Mouse (Mus musculus) liver, embryonic 18 days (tissue): ENCODE measurements around the gene Hes3. TPM values are rescaled to one million over a fixed set of nuclear protein-coding genes. Genes with fewer than 3 reads are reported as not detected.

Source experiments
- polyA plus RNA-seq: library from polyadenylated mRNA; depleted of rRNA; stranded (reverse); fragments of >200 nt; gene quantifications from 2 replicates; pipeline ENCODE4 v1.2.3, GENCODE M21; 2012; rRNA removed

The Hes3 gene
- polyA plus RNA-seq, result not detected in 2 replicates

DNA sequence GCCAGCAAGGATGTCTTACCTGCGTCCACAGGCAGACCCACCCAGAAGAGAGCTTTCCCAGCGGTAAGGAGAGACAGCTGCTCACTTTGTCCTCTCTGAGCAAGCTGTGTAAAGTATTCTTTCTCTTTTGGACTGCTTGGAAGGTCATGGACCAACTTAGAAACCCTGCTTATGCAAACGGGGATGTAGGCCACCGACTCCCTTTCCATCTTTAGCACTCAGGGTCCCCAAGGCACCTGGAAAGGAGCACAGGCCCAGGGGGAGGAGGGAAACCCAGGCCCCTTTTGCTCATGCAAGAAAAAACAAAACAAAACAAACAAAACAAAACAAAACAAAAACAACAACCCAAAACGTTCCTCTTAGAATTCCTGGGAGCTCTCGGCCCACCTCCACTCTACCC, at the start of gene Hes3:
Gene Hes3 (minus strand): TSS at position 101 of the 400 bp plus-strand sequence.

DNA sequence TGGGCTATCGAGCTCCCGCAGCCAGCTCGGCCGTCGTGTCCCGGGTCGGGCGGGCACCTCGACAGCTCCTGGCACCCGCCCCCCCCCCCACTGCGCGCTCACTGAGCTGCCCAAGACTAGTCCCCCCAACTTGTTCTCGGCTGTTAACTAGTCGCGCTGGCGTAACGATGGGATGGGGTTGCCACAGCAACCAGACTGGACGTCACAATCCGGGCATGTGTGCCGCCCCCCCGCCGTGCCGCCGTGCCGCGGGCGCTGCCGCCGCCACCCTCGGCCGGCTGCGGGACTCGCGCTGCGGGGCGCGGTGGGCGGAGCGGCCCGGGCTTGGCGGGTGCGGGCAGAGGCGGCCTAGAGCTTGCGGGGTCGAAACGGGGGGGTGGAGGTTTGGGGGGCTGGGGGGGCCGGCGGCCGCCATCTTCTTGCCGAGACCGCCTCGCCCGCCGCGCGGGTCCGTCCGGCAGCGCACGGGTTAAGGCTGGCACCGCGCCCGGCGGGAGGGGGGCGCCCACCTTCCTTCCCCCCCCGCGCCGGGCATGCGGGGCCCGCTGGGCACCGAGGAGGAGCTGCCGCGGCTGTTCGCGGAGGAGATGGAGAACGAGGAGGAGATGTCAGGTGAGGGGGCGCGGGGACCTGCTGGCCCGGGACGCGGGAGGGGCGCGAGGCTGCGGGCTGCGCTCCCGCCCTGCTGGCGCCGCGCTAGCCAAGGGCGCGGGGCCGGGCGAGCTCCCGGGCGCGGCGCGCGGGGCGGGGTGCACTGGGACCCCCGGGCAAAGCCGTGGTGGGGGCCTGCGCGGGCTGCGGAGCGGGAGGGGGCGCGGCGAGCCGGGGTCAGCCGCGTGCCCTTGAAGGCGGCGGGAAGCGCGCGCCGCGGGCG, 47.2 kb upstream of the Hes3 start, which contains the start of gene Chd5:
Gene Chd5 (plus strand): TSS at position 233 of the 874 bp plus-strand sequence.

DNA sequence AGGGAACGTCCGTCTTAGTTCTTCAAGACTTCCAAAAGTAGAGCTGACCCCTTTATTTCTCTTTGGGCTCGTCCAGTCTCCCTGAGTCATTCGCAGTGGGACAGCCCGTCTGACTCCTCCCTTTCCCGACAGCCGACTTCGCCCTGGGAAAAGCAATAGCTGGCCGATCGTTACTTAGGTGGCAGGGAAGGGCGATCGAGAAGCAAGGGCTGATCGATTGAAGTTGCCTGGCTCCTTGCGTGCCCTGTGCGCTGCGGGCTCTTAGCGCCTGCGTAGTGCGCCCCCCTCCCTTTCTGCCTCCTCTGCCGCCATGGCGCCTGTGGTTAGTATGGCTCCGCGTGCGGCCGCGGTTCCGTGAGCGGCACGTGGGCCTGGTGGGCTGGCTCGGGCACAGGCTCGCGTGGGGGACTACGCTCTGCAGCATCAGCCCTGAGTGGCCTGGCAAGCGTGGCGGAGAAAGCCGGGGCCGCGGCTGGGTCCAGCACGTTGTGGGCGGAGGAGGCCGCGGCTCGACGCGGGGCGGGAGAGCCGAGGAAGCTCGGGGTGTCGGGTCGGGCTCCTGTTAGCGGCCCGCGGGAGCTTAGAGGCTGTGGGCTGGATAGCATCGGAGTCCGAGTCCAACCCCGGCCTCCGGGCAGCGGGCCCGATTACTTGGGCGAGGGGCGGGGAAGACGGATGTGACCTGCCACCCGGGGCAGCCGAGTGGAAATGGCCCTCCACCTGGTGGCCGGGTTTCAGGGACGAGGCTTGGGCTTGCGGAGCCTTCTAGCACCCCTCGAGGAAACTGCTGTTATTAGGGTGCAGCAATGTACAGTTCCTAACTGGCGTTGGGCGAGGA, 34.3 kb upstream of the Hes3 start, which contains the start of gene Rpl22:
Gene Rpl22 (plus strand): TSS at position 169 of the 838 bp plus-strand sequence.

DNA sequence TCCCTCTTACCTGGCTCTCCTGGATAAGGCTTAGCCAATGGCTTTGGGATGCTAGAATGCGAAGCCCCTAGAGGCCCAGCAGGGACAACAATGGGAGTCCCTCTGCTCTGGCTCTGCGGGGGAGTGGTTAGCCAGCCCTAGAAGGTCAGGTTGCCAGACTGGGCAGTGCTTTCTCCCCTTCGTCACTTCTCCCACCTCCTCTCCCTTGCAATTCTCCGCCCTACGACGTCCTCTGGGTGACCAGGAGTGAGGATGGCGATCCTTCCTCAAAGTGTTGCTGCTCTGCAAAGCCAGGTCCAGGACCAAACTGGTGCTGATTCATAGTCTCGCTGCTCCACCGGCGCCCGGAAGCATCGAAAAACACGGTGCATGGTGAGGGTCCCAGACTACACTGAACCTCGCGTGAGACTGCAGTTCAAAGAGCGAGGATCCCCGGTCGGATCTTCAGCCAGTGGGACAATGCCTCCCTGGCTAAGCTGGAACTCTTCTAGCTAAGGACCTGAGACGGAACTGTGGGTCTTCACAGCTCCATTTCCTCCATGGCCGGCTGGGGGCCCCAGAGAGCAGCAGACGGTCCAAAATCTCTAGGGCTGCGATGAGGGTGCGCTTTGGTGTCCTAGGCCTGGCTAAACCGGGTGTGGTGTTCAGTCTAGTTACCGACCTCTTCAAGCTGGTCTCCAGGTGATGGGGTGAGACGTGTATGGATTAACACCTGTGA, 27.2 kb upstream of the Hes3 start, which contains the start of gene Rnf207:
Gene Rnf207 (minus strand): TSS at position 477 of the 718 bp plus-strand sequence.

DNA sequence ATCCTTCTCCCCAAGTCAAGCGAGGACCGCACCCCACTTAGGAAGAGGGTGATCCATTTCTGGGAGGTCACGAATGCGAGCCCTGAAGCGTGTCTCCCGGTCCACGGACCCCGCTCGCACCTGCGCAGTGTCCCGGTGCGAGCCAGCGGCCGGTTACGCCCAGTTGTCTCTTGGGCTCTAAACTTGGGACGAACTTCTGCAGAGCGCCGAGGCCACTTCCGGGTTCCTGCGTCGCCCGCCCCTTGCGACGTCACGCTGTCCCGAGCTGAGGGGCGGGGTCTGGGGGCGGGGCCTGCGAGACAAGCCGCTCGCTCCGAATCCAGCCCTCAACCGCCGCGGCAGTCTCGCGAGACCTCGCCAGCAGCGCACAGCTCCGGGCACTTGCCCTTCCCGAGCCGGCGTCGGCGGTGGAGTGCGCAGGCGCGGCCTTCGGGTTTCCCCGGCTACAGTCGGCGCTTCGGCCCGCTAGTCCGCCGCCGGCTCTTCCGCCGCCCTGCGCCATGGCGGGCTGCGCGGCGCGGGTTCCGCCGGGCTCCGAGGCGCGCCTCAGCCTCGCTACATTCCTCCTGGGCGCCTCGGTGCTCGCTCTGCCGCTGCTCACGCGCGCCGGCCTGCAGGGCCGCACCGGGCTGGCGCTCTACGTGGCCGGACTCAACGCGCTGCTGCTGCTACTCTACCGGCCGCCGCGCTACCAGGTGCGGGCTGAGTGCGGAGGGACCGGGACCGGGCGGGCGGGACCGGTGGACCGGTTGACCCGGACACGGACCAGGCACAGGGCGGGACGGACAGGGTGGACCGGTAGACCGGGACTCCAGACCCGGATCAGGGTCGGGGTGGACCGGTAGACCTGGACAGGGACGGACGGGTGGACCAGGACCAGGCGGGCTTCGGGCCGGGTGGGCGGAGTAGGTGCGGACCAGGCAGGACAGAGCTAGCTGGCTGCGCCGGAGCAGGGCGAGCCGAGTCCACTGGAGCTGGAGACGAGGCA, 5.7 kb upstream of the Hes3 start, which contains the start of gene Icmt:
Gene Icmt (plus strand): TSS at position 354 of the 988 bp plus-strand sequence.

DNA sequence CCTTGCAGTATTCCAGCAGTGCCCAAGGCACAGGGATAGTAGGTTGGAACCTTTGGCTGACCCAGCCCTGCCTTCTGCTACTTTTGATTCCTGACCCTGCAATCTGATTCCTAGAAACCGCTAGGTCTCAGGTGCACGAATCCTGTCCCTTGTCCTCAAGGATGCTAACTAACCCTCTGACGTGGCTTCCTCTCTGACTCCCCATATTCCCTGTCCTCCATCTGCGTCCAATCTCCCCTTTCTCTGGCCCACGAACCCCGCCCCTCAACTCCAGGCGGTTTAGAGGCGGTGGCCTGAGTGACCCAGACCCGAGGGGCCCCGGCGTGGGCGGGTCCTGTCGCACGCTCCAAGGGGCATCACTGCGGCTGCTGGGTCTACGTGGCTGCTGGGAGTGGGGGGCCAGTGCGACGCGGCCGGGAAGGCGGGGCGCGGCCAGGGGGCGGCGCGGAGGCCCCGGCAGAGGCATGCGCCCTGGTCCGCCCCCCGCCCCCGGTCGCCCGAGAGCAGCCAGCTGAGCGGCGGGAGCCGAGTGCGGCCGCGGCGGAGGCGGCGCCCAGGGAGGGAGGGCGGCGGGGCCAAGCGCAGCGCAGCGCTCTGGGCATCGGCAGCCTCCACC, 17.7 kb downstream of the Hes3 start, which contains the start of gene Gpr153:
Gene Gpr153 (plus strand): TSS at position 612 of the 616 bp plus-strand sequence.

Other genes with a start within 250 kb of the Hes3 start
- 2.6 TPM in 2 replicates for gene Plekhg5, start 219.2 kb downstream of the Hes3 start, polyA plus RNA-seq
- gene Tnfrsf25, start 175.7 kb downstream of the Hes3 start, polyA plus RNA-seq, result 0.39 and 0.46 TPM in 2 replicates
- 1.3 and 1.6 TPM in 2 replicates for gene Espn, start 139.3 kb downstream of the Hes3 start, polyA plus RNA-seq
- gene Hes2, start 132.8 kb downstream of the Hes3 start, polyA plus RNA-seq, result not detected in 2 replicates
- 9.0 and 9.1 TPM in 2 replicates for gene Acot7, start 113.5 kb downstream of the Hes3 start, polyA plus RNA-seq
- gene Gpr153, start 17.4 kb downstream of the Hes3 start, polyA plus RNA-seq, result 1.4 TPM in 2 replicates
- 5.0 and 5.1 TPM in 2 replicates for gene Icmt, start 5.6 kb upstream of the Hes3 start, polyA plus RNA-seq
- gene Rnf207, start 27.3 kb upstream of the Hes3 start, polyA plus RNA-seq, result 0.10 and 0.15 TPM in 2 replicates
- 335 and 350 TPM in 2 replicates for gene Rpl22, start 34.1 kb upstream of the Hes3 start, polyA plus RNA-seq
- 0.04 and 0.05 TPM in 2 replicates for gene Chd5, start 47.0 kb upstream of the Hes3 start, polyA plus RNA-seq
- 0.08 and 0.13 TPM in 2 replicates for gene Nphp4, start 185.0 kb upstream of the Hes3 start, polyA plus RNA-seq
- 3.2 and 4.2 TPM in 2 replicates for gene Kcnab2, start 186.2 kb upstream of the Hes3 start, polyA plus RNA-seq